Mouse (Mus musculus) liver, embryonic 15.5 days (tissue): ENCODE data around the gene Grin2c. TPM values are rescaled to one million over a fixed set of nuclear protein-coding genes. Genes with fewer than 3 reads are reported as not detected.

Experiments
- ATAC-seq: fragments of 200-750 bp; cut with Nextera tagmentation; 2 replicates; pipeline ENCODE4 v1.8.0; 2017; ENCODE audit warnings: moderate number of reproducible peaks, mild to moderate bottlenecking, moderate library complexity; ENCODE audit not compliant: insufficient read depth
- H3K27ac ChIP-seq: fragments of 300-500 bp; sonication (generic); replicated peaks from 2 replicates; pipeline ENCODE4 v1.5.1; 2015; ENCODE audit warnings: mild to moderate bottlenecking, inconsistent platforms
- H3K27me3 ChIP-seq: fragments of 300-500 bp; sonication (generic); 2 replicates; pipeline ENCODE4 v1.6.1; 2015; ENCODE audit warnings: mild to moderate bottlenecking, inconsistent platforms
- H3K36me3 ChIP-seq: fragments of 300-500 bp; sonication (generic); replicated peaks from 2 replicates; pipeline ENCODE4 v1.6.1; 2015; ENCODE audit warnings: moderate library complexity, mild to moderate bottlenecking, inconsistent platforms
- H3K4me1 ChIP-seq: fragments of 300-500 bp; sonication (generic); replicated peaks from 2 replicates; pipeline ENCODE4 v1.6.1; 2015; ENCODE audit warnings: inconsistent platforms
- H3K4me2 ChIP-seq: fragments of 300-500 bp; sonication (generic); 2 replicates; pipeline ENCODE4 v1.6.1; 2015; ENCODE audit warnings: moderate library complexity, mild to moderate bottlenecking, inconsistent platforms
- H3K4me3 ChIP-seq: fragments of 300-500 bp; sonication (generic); replicated peaks from 2 replicates; pipeline ENCODE4 v1.5.1; 2015; ENCODE audit warnings: mild to moderate bottlenecking, inconsistent platforms
- H3K9ac ChIP-seq: fragments of 300-500 bp; sonication (generic); 2 replicates; pipeline ENCODE4 v1.6.1; 2015; ENCODE audit warnings: moderate library complexity, mild to moderate bottlenecking, inconsistent platforms
- H3K9me3 ChIP-seq: fragments of 300-500 bp; sonication (generic); replicated peaks from 2 replicates; pipeline ENCODE4 v1.6.1; 2016; ENCODE audit warnings: inconsistent platforms
- WGBS: fragments of 180-500 bp; shearing (Covaris S2); methylation state at CpG from one replicate; pipeline ENCODE4 v1.1.7; 2015; ENCODE audit warnings: mixed read lengths; ENCODE audit not compliant: insufficient replicate concordance; 5-methylcytosine and 5-hydroxymethylcytosine counted together
- polyA plus RNA-seq: library from polyadenylated mRNA; unstranded; fragments of >200 nt; fragmentation: Nextera tagmentation; extraction: Ambion mirVana; gene quantifications from 2 replicates; pipeline ENCODE4 v1.2.1, GENCODE M21; 2015

Gene Grin2c
- polyA plus RNA-seq, result 0.05 TPM in 2 replicates

DNA sequence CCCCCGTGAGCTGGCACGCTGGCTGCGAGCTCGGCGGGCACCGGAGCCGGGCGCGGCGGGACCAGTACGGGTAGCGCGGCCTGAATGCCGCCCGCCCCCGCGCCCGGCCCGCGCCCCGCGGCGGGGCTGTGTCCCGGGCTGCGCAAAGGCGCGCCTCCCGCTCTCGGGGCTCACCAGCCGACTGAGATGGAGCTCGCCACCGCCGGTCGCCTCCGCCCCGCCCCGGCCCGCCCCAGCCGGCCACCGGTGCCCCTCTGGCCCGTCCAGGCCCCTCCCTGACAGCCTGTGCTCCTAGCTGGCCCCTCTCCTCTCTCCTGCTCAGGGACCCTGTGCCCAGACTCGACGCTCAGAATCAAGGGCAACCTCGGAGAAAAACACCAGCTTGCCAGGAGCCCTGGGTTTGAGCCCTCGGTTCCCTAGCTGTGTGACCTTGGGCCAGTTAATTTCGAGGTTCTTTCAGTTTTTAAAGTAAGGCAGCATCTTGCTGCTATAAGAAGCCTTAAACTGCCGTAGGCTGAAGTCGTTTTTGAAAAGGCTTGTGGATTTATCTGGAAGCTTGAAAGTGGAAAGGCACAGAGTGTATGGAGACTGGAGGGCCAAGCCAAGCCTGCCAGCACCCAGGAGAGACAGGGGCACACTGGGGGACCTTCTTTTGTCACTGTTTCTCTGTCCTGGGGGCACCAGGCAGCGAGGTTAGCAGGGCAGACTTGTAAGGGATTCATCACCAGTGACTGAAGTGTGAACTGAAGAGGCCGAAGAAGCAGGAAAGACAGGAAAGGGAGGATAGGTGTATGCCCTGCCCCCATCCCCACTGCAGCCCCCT, at the start of gene Grin2c:
Gene Grin2c, minus strand, starts transcription at position 183 of the 823 bp plus-strand sequence.
- no peak for ATAC-seq
- Histone ChIP-seq H3K27me3 (peaks cover 70% of the 10 kb centered on the region), H3K4me1 (peaks cover 15% of the 10 kb centered on the region), H3K4me2 (peak within 1 kb of the TSS; percentile 47), H3K4me3 (peak within 1 kb of the TSS; percentile 21), H3K9ac (no peak within 1 kb of the TSS), H3K36me3 (peaks cover 5% of the 10 kb centered on the region; the same call in 1 of the 2 replicates), H3K9me3 (no peaks in the 10 kb centered on the region), H3K27ac (no peak within 1 kb of the TSS)
- 6% methylated on average over 48 of the region's 50 CpGs for WGBS

DNA sequence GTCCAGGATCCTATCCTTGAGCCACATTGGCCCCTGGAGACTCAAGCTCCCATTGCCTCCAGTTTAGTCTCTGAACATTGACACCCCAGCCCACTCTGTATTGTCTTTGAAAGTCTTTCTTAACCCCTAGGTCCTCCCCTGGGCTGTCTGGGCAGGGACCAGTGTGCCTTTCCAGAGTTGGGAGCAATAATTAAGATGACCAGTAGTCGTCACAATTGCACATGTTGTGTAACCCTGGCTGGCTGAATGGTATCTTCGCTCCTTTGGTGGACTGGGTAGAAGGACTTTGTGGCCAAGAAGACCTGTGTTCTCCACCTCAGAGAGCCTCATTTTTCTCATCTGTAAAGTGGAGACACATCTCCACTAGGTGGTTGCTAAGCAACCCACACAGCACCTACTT, 47.2 kb upstream of the Grin2c start:
- ATAC-seq, result no peak
- 21% methylated on average over 2 of the region's 2 CpGs for WGBS
- no peak overlapping the region for H3K9ac ChIP-seq
- H3K27ac ChIP-seq, result no peak overlapping the region
- H3K4me3 ChIP-seq, result no peak overlapping the region
- no peaks in the 10 kb centered on the region for H3K36me3 ChIP-seq
- no peak overlapping the region for H3K4me2 ChIP-seq
- H3K4me1 ChIP-seq, result no peaks in the 10 kb centered on the region
- no peaks in the 10 kb centered on the region for H3K9me3 ChIP-seq
- peaks cover 63% of the 10 kb centered on the region for H3K27me3 ChIP-seq

DNA sequence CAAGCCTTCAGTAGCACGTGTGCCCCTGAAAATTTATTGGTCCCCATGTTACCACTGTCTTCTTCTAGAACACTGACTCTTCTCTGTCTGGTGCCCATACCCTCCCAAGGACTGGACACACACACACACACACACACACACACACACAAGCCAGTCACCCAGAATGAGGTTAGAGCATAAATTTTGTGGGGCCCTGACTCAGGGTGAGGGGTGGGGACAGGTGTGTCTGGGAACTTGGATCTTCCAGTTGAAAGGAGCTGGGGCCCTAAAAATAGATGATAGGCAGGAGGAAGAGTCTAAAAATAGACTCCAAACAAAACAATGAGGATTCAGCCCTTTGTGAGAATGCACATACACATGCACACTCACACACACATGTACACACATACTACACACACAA, 41.7 kb upstream of the Grin2c start:
- no peaks in the 10 kb centered on the region for H3K36me3 ChIP-seq
- no peak overlapping the region for H3K9ac ChIP-seq
- no peak overlapping the region for H3K4me3 ChIP-seq
- H3K9me3 ChIP-seq, result no peaks in the 10 kb centered on the region
- no peak overlapping the region for H3K4me2 ChIP-seq
- H3K27ac ChIP-seq, result no peak overlapping the region
- peaks cover 23% of the 10 kb centered on the region for H3K27me3 ChIP-seq
- H3K4me1 ChIP-seq, result no peaks in the 10 kb centered on the region
- WGBS, result 47% methylated on average over 1 of the region's 1 CpGs
- no peak for ATAC-seq

DNA sequence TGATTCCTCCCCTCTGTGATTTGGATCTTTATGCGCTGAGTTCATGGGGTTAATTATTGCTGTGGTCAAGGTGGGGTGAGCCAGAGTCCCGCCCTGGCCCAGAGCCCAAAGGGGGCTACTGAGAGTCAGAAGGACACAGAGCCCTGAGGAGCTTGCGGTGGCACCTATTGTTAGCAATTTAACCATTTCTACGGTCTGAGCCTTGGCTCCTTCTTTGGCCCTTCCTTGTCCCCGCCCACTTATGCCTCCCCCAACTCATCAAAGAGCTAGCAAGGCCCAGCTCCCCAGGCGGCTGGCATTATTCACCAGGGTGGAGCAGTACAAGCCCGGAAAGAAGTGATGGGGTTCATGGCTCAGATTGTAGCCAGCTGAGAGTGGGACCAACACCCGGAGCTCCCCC, 39.8 kb upstream of the Grin2c start, which contains the start of gene Otop2:
Gene Otop2, plus strand, starts transcription at position 301 of the 400 bp plus-strand sequence.
- Histone ChIP-seq H3K9ac (no peak within 1 kb of the TSS), H3K27me3 (peaks cover 13% of the 10 kb centered on the region; the same call in 1 of the 2 replicates), H3K9me3 (no peaks in the 10 kb centered on the region), H3K4me3 (no peak within 1 kb of the TSS), H3K4me2 (no peak within 1 kb of the TSS), H3K27ac (no peak within 1 kb of the TSS), H3K36me3 (no peaks in the 10 kb centered on the region), H3K4me1 (no peaks in the 10 kb centered on the region)
- WGBS, result 40% methylated on average over 8 of the region's 8 CpGs
- no peak for ATAC-seq

DNA sequence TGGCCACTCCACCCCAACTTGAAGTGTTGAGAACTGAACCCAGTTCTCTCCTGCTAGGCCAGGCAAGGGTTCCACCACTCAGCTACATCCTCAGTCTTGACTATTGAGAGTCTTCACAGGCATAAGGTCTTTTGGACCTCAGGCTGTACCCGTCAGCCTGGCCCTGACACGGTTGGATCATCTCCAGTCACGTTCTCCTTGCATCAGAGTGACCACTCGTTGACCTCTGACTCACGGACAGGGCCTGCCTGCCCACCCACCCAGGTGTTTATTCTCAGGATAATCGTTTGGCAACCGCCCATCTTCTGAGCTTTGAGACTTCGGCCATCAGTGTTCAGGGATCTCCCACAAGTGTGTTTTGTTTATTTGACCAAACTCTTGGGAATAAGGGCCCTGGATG, 36.1 kb upstream of the Grin2c start:
- Histone ChIP-seq H3K27me3 (peaks cover 20% of the 10 kb centered on the region), H3K4me3 (no peak overlapping the region), H3K9ac (no peak overlapping the region), H3K27ac (no peak overlapping the region), H3K36me3 (no peaks in the 10 kb centered on the region), H3K9me3 (no peaks in the 10 kb centered on the region), H3K4me1 (no peaks in the 10 kb centered on the region), H3K4me2 (no peak overlapping the region)
- ATAC-seq, result no peak
- WGBS, result 50% methylated on average over 8 of the region's 8 CpGs

DNA sequence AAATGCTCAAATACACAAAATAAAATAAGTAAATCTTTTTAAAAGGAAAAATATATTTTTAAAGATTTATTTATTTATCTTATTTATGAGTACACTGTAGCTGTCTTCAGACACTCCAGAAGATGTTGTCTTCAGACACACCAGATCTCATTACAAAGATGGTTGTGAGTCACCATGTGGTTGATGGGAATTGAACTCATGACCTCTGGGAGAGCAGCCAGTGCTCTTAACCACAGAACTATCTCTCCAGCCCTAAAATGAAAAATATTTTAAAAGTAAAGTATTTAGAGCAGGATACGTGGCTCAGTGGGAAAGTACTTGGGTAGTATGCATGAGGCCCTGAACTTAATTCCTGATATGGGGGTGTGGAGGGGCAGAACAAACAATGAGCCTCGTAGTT, 34.3 kb upstream of the Grin2c start:
- Histone ChIP-seq H3K4me3 (no peak overlapping the region), H3K4me1 (peaks cover 8% of the 10 kb centered on the region; the same call in 1 of the 2 replicates), H3K27ac (no peak overlapping the region), H3K27me3 (peaks cover 27% of the 10 kb centered on the region), H3K9me3 (no peaks in the 10 kb centered on the region), H3K36me3 (no peaks in the 10 kb centered on the region), H3K9ac (no peak overlapping the region), H3K4me2 (no peak overlapping the region)
- WGBS, result 56% methylated on average over 2 of the region's 2 CpGs
- no peak for ATAC-seq

DNA sequence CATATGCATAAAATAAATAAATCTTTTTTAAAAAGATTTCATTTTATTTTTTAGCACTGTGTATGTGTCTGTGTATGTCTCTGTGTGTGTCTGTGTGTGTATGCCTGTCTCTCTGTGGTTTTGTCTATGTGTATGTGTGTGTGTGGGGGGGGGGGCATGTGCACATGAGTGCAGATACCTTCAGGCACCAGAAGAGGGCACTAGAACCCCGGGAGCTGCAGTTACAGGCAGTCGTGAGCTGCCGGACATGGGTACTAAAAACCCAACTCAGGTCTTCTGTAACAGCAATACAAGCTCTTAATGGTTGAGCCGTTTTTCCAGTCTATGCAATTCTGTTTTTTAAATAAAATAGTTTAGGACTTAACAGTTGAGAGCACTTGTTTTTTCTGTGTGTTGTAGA, 33.7 kb upstream of the Grin2c start:
- Histone ChIP-seq H3K9ac (no peak overlapping the region), H3K27ac (no peak overlapping the region), H3K36me3 (no peaks in the 10 kb centered on the region), H3K9me3 (no peaks in the 10 kb centered on the region), H3K4me2 (no peak overlapping the region), H3K4me3 (no peak overlapping the region), H3K27me3 (peaks cover 29% of the 10 kb centered on the region), H3K4me1 (peaks cover 8% of the 10 kb centered on the region; the same call in 1 of the 2 replicates)
- WGBS, result 71% methylated on average over 4 of the region's 4 CpGs
- ATAC-seq, result no peak

DNA sequence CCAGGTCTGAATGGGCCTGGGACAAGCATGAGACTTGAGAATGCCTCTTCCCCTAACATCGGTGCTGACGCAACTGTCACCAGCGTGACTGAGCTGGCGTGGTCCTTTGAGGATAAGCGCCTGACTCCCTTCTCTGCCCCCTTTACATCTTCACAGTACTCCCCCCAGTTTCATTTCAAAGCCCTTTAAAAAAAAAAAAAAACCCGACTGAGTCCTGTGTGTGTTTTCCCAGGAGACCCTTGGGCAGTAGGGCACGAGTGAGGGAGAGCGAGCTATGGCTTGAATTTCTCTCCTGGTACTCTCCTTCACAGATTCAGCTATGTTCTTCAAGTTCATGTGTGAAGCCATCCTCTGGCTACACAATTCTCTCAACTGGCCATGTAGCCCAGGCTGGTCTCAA, 31.1 kb upstream of the Grin2c start:
- Histone ChIP-seq H3K27ac (no peak overlapping the region), H3K4me1 (peaks cover 8% of the 10 kb centered on the region), H3K4me2 (no peak overlapping the region; the same call in 1 of the 2 replicates), H3K27me3 (peaks cover 29% of the 10 kb centered on the region), H3K4me3 (no peak overlapping the region), H3K9ac (no peak overlapping the region), H3K36me3 (no peaks in the 10 kb centered on the region), H3K9me3 (no peaks in the 10 kb centered on the region)
- no peak for ATAC-seq
- 55% methylated on average over 8 of the region's 8 CpGs for WGBS

DNA sequence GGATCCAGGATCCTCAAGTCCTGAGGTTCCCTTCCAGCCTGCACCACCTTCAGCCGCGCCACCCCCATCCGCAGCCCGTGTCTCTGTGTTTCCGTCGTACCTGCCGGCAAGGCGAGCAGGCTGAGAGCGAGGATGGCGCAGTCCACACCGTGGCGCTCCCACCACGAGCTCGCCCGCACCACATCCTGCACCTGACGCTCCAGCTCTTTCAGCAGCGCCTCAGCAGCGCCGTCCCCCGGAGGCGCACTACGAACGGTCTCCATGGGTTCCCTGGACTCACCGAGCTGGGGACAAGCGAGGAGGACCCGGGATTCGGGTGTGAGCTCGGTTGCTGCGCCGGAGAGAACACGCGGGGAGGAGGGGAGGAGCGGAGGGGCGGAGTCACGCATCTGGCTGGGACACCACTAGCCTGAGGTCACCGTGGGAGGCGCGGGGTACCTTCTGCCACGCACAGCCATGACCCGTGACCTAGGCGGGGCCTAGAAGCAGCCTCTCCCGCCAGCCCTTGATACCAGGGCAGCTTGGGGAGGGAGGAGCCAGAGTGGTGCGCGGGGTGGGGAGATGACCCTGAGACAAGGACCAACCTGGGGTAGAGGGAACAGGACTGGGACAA, 30.3 kb upstream of the Grin2c start, which contains the start of gene Fads6:
Gene Fads6, minus strand, starts transcription at position 450 of the 613 bp plus-strand sequence.
- Histone ChIP-seq H3K4me3 (peak within 1 kb of the TSS; percentile 49), H3K27me3 (peaks cover 29% of the 10 kb centered on the region), H3K4me2 (peak within 1 kb of the TSS; percentile 55), H3K27ac (peak within 1 kb of the TSS; percentile 72), H3K9me3 (no peaks in the 10 kb centered on the region), H3K4me1 (peaks cover 11% of the 10 kb centered on the region), H3K9ac (peak within 1 kb of the TSS; percentile 35; the same call in 1 of the 2 replicates), H3K36me3 (no peaks in the 10 kb centered on the region)
- WGBS, result 1% methylated on average over 44 of the region's 44 CpGs
- ATAC-seq, result peak; percentile 68

DNA sequence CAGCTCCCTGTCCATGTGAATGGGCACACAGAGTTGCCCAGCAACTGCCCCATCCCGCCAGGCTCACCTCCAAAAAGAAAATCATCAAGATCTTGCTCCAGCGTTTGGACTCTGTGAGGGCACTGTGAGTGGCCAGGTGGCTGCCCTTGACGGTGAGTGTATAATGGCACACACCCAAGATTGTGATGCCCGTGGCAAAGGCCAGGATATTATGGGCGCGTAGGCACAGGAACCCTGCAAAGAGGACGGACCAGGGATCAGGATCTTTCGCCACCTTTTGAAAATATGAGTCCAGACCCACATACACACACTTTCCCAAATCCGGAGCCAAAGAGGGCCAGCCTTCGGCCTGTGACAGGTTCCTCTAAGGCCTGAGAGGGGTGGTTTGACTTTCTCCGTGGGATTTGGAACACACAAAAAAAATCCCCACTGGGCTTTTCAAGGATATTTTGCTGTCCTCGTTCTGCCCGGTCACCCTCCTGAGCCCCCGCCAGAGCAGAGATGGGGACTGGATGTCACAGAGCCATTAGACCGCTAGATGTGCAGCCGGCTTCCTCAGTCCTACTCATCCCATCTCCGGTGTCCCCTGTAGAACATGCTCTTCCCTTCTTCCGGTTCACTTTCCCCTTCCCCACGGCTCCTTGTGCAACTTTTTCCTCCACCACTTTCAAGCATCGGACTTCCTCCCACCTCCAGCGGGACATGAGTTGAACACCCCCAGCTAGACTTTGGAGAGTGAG, 29.6 kb upstream of the Grin2c start:
- peaks cover 16% of the 10 kb centered on the region for H3K4me1 ChIP-seq
- no peaks in the 10 kb centered on the region for H3K36me3 ChIP-seq
- peak overlapping the region; percentile 55 for H3K4me2 ChIP-seq
- 46% methylated on average over 21 of the region's 21 CpGs for WGBS
- H3K27me3 ChIP-seq, result peaks cover 29% of the 10 kb centered on the region
- H3K9ac ChIP-seq, result peak overlapping the region; percentile 35; the same call in 1 of the 2 replicates
- peak overlapping the region; percentile 49 for H3K4me3 ChIP-seq
- ATAC-seq, result no peak
- H3K27ac ChIP-seq, result peak overlapping the region; percentile 72
- no peaks in the 10 kb centered on the region for H3K9me3 ChIP-seq

DNA sequence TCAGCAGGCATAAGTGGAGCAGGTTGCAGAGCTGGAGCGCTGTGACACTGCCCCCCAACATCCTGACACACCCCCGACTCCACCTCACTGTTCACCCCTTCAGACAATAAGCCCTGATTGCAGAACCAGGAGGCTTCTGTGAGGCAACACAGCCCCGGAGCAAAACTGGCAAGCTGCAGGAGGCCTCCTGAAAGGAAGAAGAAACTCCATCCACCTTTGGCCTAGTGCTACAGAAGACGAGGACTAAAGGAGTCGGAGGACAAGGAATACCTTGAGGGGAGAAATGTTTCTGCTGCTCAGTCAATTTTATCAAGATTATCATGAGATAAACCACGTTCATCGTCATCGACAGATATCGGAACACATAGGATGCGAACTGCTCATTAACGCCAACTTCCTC, 28.9 kb upstream of the Grin2c start:
- no peak overlapping the region; the same call in 1 of the 2 replicates for H3K27ac ChIP-seq
- peaks cover 29% of the 10 kb centered on the region for H3K27me3 ChIP-seq
- 68% methylated on average over 11 of the region's 11 CpGs for WGBS
- H3K4me2 ChIP-seq, result peak overlapping the region; percentile 55
- H3K9me3 ChIP-seq, result no peaks in the 10 kb centered on the region
- H3K36me3 ChIP-seq, result no peaks in the 10 kb centered on the region
- peaks cover 22% of the 10 kb centered on the region for H3K4me1 ChIP-seq
- peak overlapping the region; percentile 49 for H3K4me3 ChIP-seq
- no peak for ATAC-seq
- H3K9ac ChIP-seq, result no peak overlapping the region
